Mouse (Mus musculus) G1E (cell line): ENCODE results near the gene Map3k21.

Experiments used
- CTCF ChIP-seq: IDR thresholded peaks from 2 replicates; pipeline ENCODE4 v1.5.1; 2012; ENCODE audit warnings: low read depth, low read length, inconsistent platforms, mixed read lengths
- GATA1 ChIP-seq: IDR thresholded peaks from 2 replicates; pipeline ENCODE4 v1.6.1; 2012; ENCODE audit warnings: borderline replicate concordance, low read length, inconsistent platforms, mixed read lengths
- TAL1 ChIP-seq: conservative IDR thresholded peaks from 2 replicates; pipeline ENCODE4 v1.6.1; 2012; ENCODE audit warnings: low read depth, low read length, inconsistent platforms, mixed read lengths

- no peak for TF ChIP-seq CTCF
- no peak for TF ChIP-seq TAL1
- TF ChIP-seq GATA1, result no peak
Measured at GRCm38 (mm10) chr8:125920281-125920680, 10.0 kb downstream of the Map3k21 start.
